Mouse (Mus musculus) heart, embryonic 10.5 days (tissue): ENCODE measurements around the gene Knl1. TPM values are rescaled to one million over a fixed set of nuclear protein-coding genes. Genes with fewer than 3 reads are reported as not detected.

Source experiments
- DNase-seq: peaks from one replicate; pipeline ENCODE4 v3.0.0-alpha.2; 2017; ENCODE audit warnings: low spot score
- H3K27ac ChIP-seq: fragments of 300-500 bp; sonication (generic); 2 replicates; pipeline ENCODE4 v1.5.1; 2016; ENCODE audit warnings: mild to moderate bottlenecking
- H3K27me3 ChIP-seq: fragments of 300-500 bp; sonication (generic); 2 replicates; pipeline ENCODE4 v1.6.1; 2016; ENCODE audit warnings: mild to moderate bottlenecking; ENCODE audit not compliant: poor library complexity, insufficient read depth, severe bottlenecking
- H3K36me3 ChIP-seq: fragments of 300-500 bp; sonication (generic); 2 replicates; pipeline ENCODE4 v1.6.1; 2016; ENCODE audit warnings: mild to moderate bottlenecking, moderate library complexity
- H3K4me1 ChIP-seq: fragments of 300-500 bp; sonication (generic); 2 replicates; pipeline ENCODE4 v1.6.1; 2016; ENCODE audit warnings: mild to moderate bottlenecking
- H3K4me3 ChIP-seq: fragments of 300-500 bp; sonication (generic); 2 replicates; pipeline ENCODE4 v1.5.1; 2016; ENCODE audit warnings: mild to moderate bottlenecking, moderate library complexity
- H3K9me3 ChIP-seq: fragments of 300-500 bp; sonication (generic); 2 replicates; pipeline ENCODE4 v1.6.1; 2016; ENCODE audit warnings: mild to moderate bottlenecking, moderate library complexity
- WGBS: fragments of 180-500 bp; shearing (Covaris S2); methylation state at CpG from one replicate; pipeline ENCODE4 v1.1.7; 2016; 5-methylcytosine and 5-hydroxymethylcytosine counted together
- polyA plus RNA-seq: library from polyadenylated mRNA; unstranded; fragments of >200 nt; fragmentation: Nextera tagmentation; extraction: Ambion mirVana; gene quantifications from 2 replicates; pipeline ENCODE4 v1.2.1, GENCODE M21; 2016

Knl1 gene
- polyA plus RNA-seq, 1 experiment from 2014 or later: 36.3 TPM

GRCm38 (mm10) chr2:119072397-119072796 lies 25.5 kb downstream of the Knl1 start:
- Histone ChIP-seq H3K27ac (no peak overlapping the region), H3K36me3 (peaks cover 47% of the 10 kb centered on the region)
- WGBS: 93% methylated on average over 4 of the region's 4 CpGs

GRCm38 (mm10) chr2:119086156-119086555 lies 39.2 kb downstream of the Knl1 start:
- H3K36me3 ChIP-seq: peaks cover 57% of the 10 kb centered on the region

More at GRCm38 (mm10) chr2:119072397-119072796, 25.5 kb downstream of the Knl1 start:
- no peaks in the 10 kb centered on the region for H3K9me3 ChIP-seq
- H3K4me3 ChIP-seq: no peak overlapping the region
- DNase-seq: no peak
- H3K4me1 ChIP-seq: no peaks in the 10 kb centered on the region
- H3K27me3 ChIP-seq: no peaks in the 10 kb centered on the region

GRCm38 (mm10) chr2:119101552-119101951 lies 54.6 kb downstream of the Knl1 start:
- Histone ChIP-seq H3K36me3 (peaks cover 62% of the 10 kb centered on the region), H3K27ac (no peak overlapping the region), H3K4me1 (no peaks in the 10 kb centered on the region), H3K27me3 (no peaks in the 10 kb centered on the region), H3K4me3 (no peak overlapping the region), H3K9me3 (no peaks in the 10 kb centered on the region)
- DNase-seq: no peak

More at GRCm38 (mm10) chr2:119086156-119086555, 39.2 kb downstream of the Knl1 start:
- no peaks in the 10 kb centered on the region for H3K9me3 ChIP-seq
- no peaks in the 10 kb centered on the region for H3K4me1 ChIP-seq
- no peak overlapping the region for H3K4me3 ChIP-seq
- WGBS: 90% methylated on average over 2 of the region's 2 CpGs
- H3K27me3 ChIP-seq: no peaks in the 10 kb centered on the region
- no peak overlapping the region for H3K27ac ChIP-seq
- DNase-seq: no peak

- Histone ChIP-seq H3K27me3 (no peaks in the 10 kb centered on the region), H3K9me3 (no peaks in the 10 kb centered on the region), H3K36me3 (peaks cover 46% of the 10 kb centered on the region), H3K4me3 (no peak overlapping the region), H3K4me1 (no peaks in the 10 kb centered on the region), H3K27ac (no peak overlapping the region)
- WGBS: 81% methylated on average over 5 of the region's 5 CpGs
- no peak for DNase-seq
Measured at GRCm38 (mm10) chr2:119106583-119106982, 59.7 kb downstream of the Knl1 start.

GRCm38 (mm10) chr2:119108554-119108953 lies 61.6 kb downstream of the Knl1 start:
- peaks cover 26% of the 10 kb centered on the region; the same call in 1 of the 2 replicates for H3K36me3 ChIP-seq
- H3K27ac ChIP-seq: no peak overlapping the region
- DNase-seq: peak; percentile 87
- 48% methylated on average over 4 of the region's 4 CpGs for WGBS
- H3K4me3 ChIP-seq: no peak overlapping the region
- no peaks in the 10 kb centered on the region for H3K9me3 ChIP-seq
- H3K4me1 ChIP-seq: peaks cover 7% of the 10 kb centered on the region
- no peaks in the 10 kb centered on the region for H3K27me3 ChIP-seq

- Histone ChIP-seq H3K4me3 (no peak overlapping the region), H3K9me3 (no peaks in the 10 kb centered on the region), H3K27me3 (no peaks in the 10 kb centered on the region), H3K27ac (no peak overlapping the region), H3K36me3 (peaks cover 13% of the 10 kb centered on the region; the same call in 1 of the 2 replicates), H3K4me1 (peaks cover 16% of the 10 kb centered on the region)
- DNase-seq: no peak
- WGBS: 89% methylated on average over 3 of the region's 3 CpGs
Measured at GRCm38 (mm10) chr2:119111060-119111459, 64.1 kb downstream of the Knl1 start.

GRCm38 (mm10) chr2:119112438-119113112 lies 65.7 kb downstream of the Knl1 start, which contains the start of gene Rad51:
Gene Rad51, plus strand, starts transcription at chr2:119112793.
- H3K36me3 ChIP-seq: peaks cover 18% of the 10 kb centered on the region
- peaks cover 16% of the 10 kb centered on the region for H3K4me1 ChIP-seq
- peak within 1 kb of the TSS; percentile 92 for H3K27ac ChIP-seq
- H3K4me3 ChIP-seq: peak within 1 kb of the TSS; percentile 88
- under 1% methylated on average over 51 of the region's 51 CpGs for WGBS
- H3K9me3 ChIP-seq: no peaks in the 10 kb centered on the region
- peak; percentile 95 for DNase-seq
- no peaks in the 10 kb centered on the region for H3K27me3 ChIP-seq

- H3K36me3 ChIP-seq: peaks cover 20% of the 10 kb centered on the region
- H3K9me3 ChIP-seq: no peaks in the 10 kb centered on the region
- no peaks in the 10 kb centered on the region for H3K27me3 ChIP-seq
- no peak for DNase-seq
- peak overlapping the region; percentile 92 for H3K27ac ChIP-seq
- H3K4me1 ChIP-seq: peaks cover 16% of the 10 kb centered on the region
- WGBS: 15% methylated on average over 20 of the region's 20 CpGs
- H3K4me3 ChIP-seq: peak overlapping the region; percentile 88
Measured at GRCm38 (mm10) chr2:119113121-119113925, 66.4 kb downstream of the Knl1 start.

GRCm38 (mm10) chr2:119136346-119136898 lies 89.5 kb downstream of the Knl1 start:
- DNase-seq: no peak
- Histone ChIP-seq H3K27ac (no peak overlapping the region), H3K4me1 (no peaks in the 10 kb centered on the region), H3K27me3 (no peaks in the 10 kb centered on the region), H3K4me3 (no peak overlapping the region), H3K9me3 (no peaks in the 10 kb centered on the region), H3K36me3 (peaks cover 96% of the 10 kb centered on the region)
- 32% methylated on average over 5 of the region's 5 CpGs for WGBS

- H3K4me3 ChIP-seq: no peak overlapping the region
- no peaks in the 10 kb centered on the region for H3K27me3 ChIP-seq
- 85% methylated on average over 2 of the region's 2 CpGs for WGBS
- no peak for DNase-seq
- no peak overlapping the region for H3K27ac ChIP-seq
- no peaks in the 10 kb centered on the region for H3K9me3 ChIP-seq
- no peaks in the 10 kb centered on the region for H3K4me1 ChIP-seq
- peaks cover 94% of the 10 kb centered on the region for H3K36me3 ChIP-seq
Measured at GRCm38 (mm10) chr2:119145199-119145598, 98.3 kb downstream of the Knl1 start.

GRCm38 (mm10) chr2:119146435-119146834 lies 99.5 kb downstream of the Knl1 start:
- Histone ChIP-seq H3K4me3 (no peak overlapping the region), H3K36me3 (peaks cover 94% of the 10 kb centered on the region), H3K27me3 (no peaks in the 10 kb centered on the region), H3K27ac (no peak overlapping the region), H3K9me3 (no peaks in the 10 kb centered on the region), H3K4me1 (no peaks in the 10 kb centered on the region)
- 88% methylated on average over 6 of the region's 6 CpGs for WGBS
- no peak for DNase-seq

GRCm38 (mm10) chr2:119147160-119147678 lies 100.3 kb downstream of the Knl1 start:
- WGBS: 76% methylated on average over 22 of the region's 22 CpGs
- no peak overlapping the region for H3K27ac ChIP-seq
- H3K36me3 ChIP-seq: peaks cover 92% of the 10 kb centered on the region
- peaks cover 5% of the 10 kb centered on the region for H3K4me1 ChIP-seq
- no peaks in the 10 kb centered on the region for H3K27me3 ChIP-seq
- no peaks in the 10 kb centered on the region for H3K9me3 ChIP-seq
- no peak for DNase-seq
- no peak overlapping the region for H3K4me3 ChIP-seq

- no peaks in the 10 kb centered on the region for H3K27me3 ChIP-seq
- peaks cover 91% of the 10 kb centered on the region for H3K36me3 ChIP-seq
- H3K27ac ChIP-seq: no peak overlapping the region
- H3K4me3 ChIP-seq: no peak overlapping the region
- peaks cover 9% of the 10 kb centered on the region for H3K4me1 ChIP-seq
- 90% methylated on average over 8 of the region's 8 CpGs for WGBS
- DNase-seq: no peak
- no peaks in the 10 kb centered on the region for H3K9me3 ChIP-seq
Measured at GRCm38 (mm10) chr2:119147775-119148174, 100.9 kb downstream of the Knl1 start.
